Mouse (Mus musculus): ENCODE results near the gene Coro6.

The Coro6 gene

GRCm38 (mm10) chr11:77462283-77463100, at the start of gene Coro6:
TSS of gene Coro6 (plus strand) at chr11:77462411.
- no peak for DNase-seq (ENCODE audit: low read depth, low spot score)

GRCm38 (mm10) chr11:77414141-77414839, 47.9 kb upstream of the Coro6 start:
- DNase-seq (ENCODE audit: low read depth, low spot score), result no peak

GRCm38 (mm10) chr11:77416212-77417000, 45.8 kb upstream of the Coro6 start:
- DNase-seq (ENCODE audit: low read depth, low spot score), result no peak

- no peak for DNase-seq (ENCODE audit: low read depth, low spot score)
Measured at GRCm38 (mm10) chr11:77418021-77418420, 44.2 kb upstream of the Coro6 start.

GRCm38 (mm10) chr11:77423175-77423859, 38.9 kb upstream of the Coro6 start:
- no peak for DNase-seq (ENCODE audit: low read depth, low spot score)

GRCm38 (mm10) chr11:77428446-77428845, 33.8 kb upstream of the Coro6 start:
- no peak for DNase-seq (ENCODE audit: low read depth, low spot score)

- DNase-seq (ENCODE audit: low read depth, low spot score), result no peak
Measured at GRCm38 (mm10) chr11:77437026-77437425, 25.2 kb upstream of the Coro6 start.

GRCm38 (mm10) chr11:77440081-77440480, 22.1 kb upstream of the Coro6 start:
- DNase-seq (ENCODE audit: low read depth, low spot score), result no peak

GRCm38 (mm10) chr11:77441020-77441419, 21.2 kb upstream of the Coro6 start:
- DNase-seq (ENCODE audit: low read depth, low spot score), result no peak

GRCm38 (mm10) chr11:77442186-77443170, 19.7 kb upstream of the Coro6 start:
- no peak for DNase-seq (ENCODE audit: low read depth, low spot score)

GRCm38 (mm10) chr11:77444939-77445338, 17.3 kb upstream of the Coro6 start:
- no peak for DNase-seq (ENCODE audit: low read depth, low spot score)

- DNase-seq (ENCODE audit: low read depth, low spot score), result peak; percentile 43
Measured at GRCm38 (mm10) chr11:77446628-77447041, 15.6 kb upstream of the Coro6 start.

- DNase-seq (ENCODE audit: low read depth, low spot score), result no peak
Measured at GRCm38 (mm10) chr11:77449224-77449623, 13.0 kb upstream of the Coro6 start.

GRCm38 (mm10) chr11:77451670-77452069, 10.5 kb upstream of the Coro6 start:
- DNase-seq (ENCODE audit: low read depth, low spot score), result no peak

GRCm38 (mm10) chr11:77453388-77453787, 8.8 kb upstream of the Coro6 start:
- no peak for DNase-seq (ENCODE audit: low read depth, low spot score)

- DNase-seq (ENCODE audit: low read depth, low spot score), result no peak
Measured at GRCm38 (mm10) chr11:77455770-77456510, 6.3 kb upstream of the Coro6 start.

GRCm38 (mm10) chr11:77456866-77457265, 5.3 kb upstream of the Coro6 start:
- no peak for DNase-seq (ENCODE audit: low read depth, low spot score)

- DNase-seq (ENCODE audit: low read depth, low spot score), result no peak
Measured at GRCm38 (mm10) chr11:77461856-77462255, 355 bp upstream of the Coro6 start.

- DNase-seq (ENCODE audit: low read depth, low spot score), result no peak
Measured at GRCm38 (mm10) chr11:77463101-77463445, 862 bp downstream of the Coro6 start.

GRCm38 (mm10) chr11:77463786-77464185, 1.6 kb downstream of the Coro6 start:
- no peak for DNase-seq (ENCODE audit: low read depth, low spot score)
